In genomic region chr5:113906958-113907735, GRCm38 (mm10) we compare ENCODE assay signal across 8 mouse cellular contexts. TPM values are rescaled to one million over a fixed set of nuclear protein-coding genes. Genes with fewer than 3 reads are reported as not detected.
DNase-seq lines count a peak whose midpoint lies in the region; ATAC-seq and TF ChIP-seq lines count a peak whose summit lies in the region.

No protein-coding gene starts in this region.

- H3K9ac ChIP-seq in ES-E14 (ENCODE audit: insufficient read depth, low read depth, low read length, poor library complexity, severe bottlenecking) = peak overlapping the region; percentile 89
- peak overlapping the region; percentile 90 for H3K9ac ChIP-seq in hindbrain, embryonic 14.5 days
- H3K9ac ChIP-seq in neural tube, embryonic 14.5 days (replicated peaks; ENCODE audit: low read depth, low read length) = peak overlapping the region; percentile 96

- no peak overlapping the region for H3K27ac ChIP-seq in ES-E14 (ENCODE audit: insufficient read depth, low read depth, low read length, poor library complexity, severe bottlenecking)
- H3K27ac ChIP-seq in embryonic fibroblast, embryonic 13.5 days (ENCODE audit: insufficient read depth, low read length) = peak overlapping the region; percentile 69
- peak overlapping the region; percentile 96 for H3K27ac ChIP-seq in hindbrain, embryonic 14.5 days
- H3K27ac ChIP-seq in neural tube, embryonic 14.5 days (ENCODE audit: low read depth, low read length) = peak overlapping the region; percentile 97

- H3K27me3 ChIP-seq in hindbrain, embryonic 14.5 days (ENCODE audit: control insufficient read depth, insufficient read depth, low read length) = no peaks in the 10 kb centered on the region
- no peaks in the 10 kb centered on the region for H3K27me3 ChIP-seq in neural tube, embryonic 14.5 days (ENCODE audit: control insufficient read depth, insufficient read depth, low read length)

- H3K4me2 ChIP-seq in hindbrain, embryonic 14.5 days (replicated peaks) = peak overlapping the region; percentile 66
- peak overlapping the region; percentile 67 for H3K4me2 ChIP-seq in neural tube, embryonic 14.5 days (ENCODE audit: low read depth, low read length)

- no peaks in the 10 kb centered on the region for H3K9me3 ChIP-seq in ES-E14 (ENCODE audit: control insufficient read depth, insufficient read depth, low read depth, low read length)
- H3K9me3 ChIP-seq in hindbrain, embryonic 14.5 days (ENCODE audit: control insufficient read depth, low read length) = no peaks in the 10 kb centered on the region
- H3K9me3 ChIP-seq in neural tube, embryonic 14.5 days (ENCODE audit: control insufficient read depth, low read length) = no peaks in the 10 kb centered on the region

- H3K4me3 ChIP-seq in ES-E14 (ENCODE audit: insufficient read depth in 1 of 2, low read depth in 1 of 2, low read length in 2 of 2, poor library complexity in 1 of 2, severe bottlenecking in 1 of 2) = peak overlapping the region; percentile 72 to 90
- peak overlapping the region; percentile 93 for H3K4me3 ChIP-seq in embryonic fibroblast, embryonic 13.5 days (ENCODE audit: insufficient read depth, low read length)
- peak overlapping the region; percentile 96 for H3K4me3 ChIP-seq in hindbrain, embryonic 14.5 days (replicated peaks; ENCODE audit: low read length)
- H3K4me3 ChIP-seq in neural tube, embryonic 14.5 days (ENCODE audit: low read depth, low read length) = peak overlapping the region; percentile 95

- no peak for TF ChIP-seq CTCF in embryonic fibroblast, embryonic 13.5 days (IDR thresholded peaks at IDR 0.05; ENCODE audit: borderline replicate concordance, insufficient read depth, low read length)

- no peaks in the 10 kb centered on the region for H3K36me3 ChIP-seq in ES-E14 (ENCODE audit: control insufficient read depth, insufficient read depth, low read length, poor library complexity, severe bottlenecking)
- no peaks in the 10 kb centered on the region for H3K36me3 ChIP-seq in hindbrain, embryonic 14.5 days (replicated peaks; ENCODE audit: control insufficient read depth, insufficient read depth)
- no peaks in the 10 kb centered on the region for H3K36me3 ChIP-seq in neural tube, embryonic 14.5 days (ENCODE audit: control insufficient read depth, insufficient read depth, low read length)

- peak; percentile 64 for DNase-seq in CD4-positive, CD25-positive, alpha-beta regulatory T cell, adult 2 months (ENCODE audit: low read depth, low spot score)
- DNase-seq in ES-E14 (ENCODE audit: low read depth, low spot score) = no peak
- no peak for DNase-seq in hindbrain, embryonic 14.5 days (ENCODE audit: low spot score)
- peak; percentile 57 to 66 for DNase-seq in lung, adult 18-20 months
- no peak for DNase-seq in layer of hippocampus, adult 9-11 months

- peak; percentile 49; the same call in 1 of the 2 replicates for TF ChIP-seq POLR2A in embryonic fibroblast, embryonic 13.5 days (IDR thresholded peaks at IDR 0.05; ENCODE audit: low read depth, low read length)

- ATAC-seq in CD4-positive, CD25-positive, alpha-beta regulatory T cell, adult 4 months = no peak
- ATAC-seq in hindbrain, embryonic 14.5 days (ENCODE audit: low FRiP score) = no peak
- no peak for ATAC-seq in neural tube, embryonic 14.5 days (ENCODE audit: low read depth)

- WGBS in hindbrain, embryonic 14.5 days = 15% methylated on average over 17 of the region's 17 CpGs
- 9% methylated on average over 17 of the region's 17 CpGs for WGBS in neural tube, embryonic 14.5 days

- H3K4me1 ChIP-seq in ES-E14 (ENCODE audit: control insufficient read depth in 2 of 2, insufficient read depth in 2 of 2, low read length in 2 of 2, poor library complexity in 1 of 2) = peaks cover 11 to 24% of the 10 kb centered on the region in 2 experiments; a peak in 3 of 4 replicates
- H3K4me1 ChIP-seq in embryonic fibroblast, embryonic 13.5 days (ENCODE audit: control insufficient read depth, insufficient read depth, low read length) = peaks cover 16% of the 10 kb centered on the region
- H3K4me1 ChIP-seq in hindbrain, embryonic 14.5 days (replicated peaks; ENCODE audit: control insufficient read depth, insufficient read depth, low read length) = peaks cover 42% of the 10 kb centered on the region
- H3K4me1 ChIP-seq in neural tube, embryonic 14.5 days (ENCODE audit: control insufficient read depth, insufficient read depth, low read length) = peaks cover 39% of the 10 kb centered on the region

- in situ Hi-C loops in ES-E14 (cut with MboI; ENCODE audit: low sequenced_read_pairs in 2 of 2, unreplicated experiment in 2 of 2) = no loop called here

TF ChIP-seq in ES-E14, 5 proteins besides CTCF, POLR2A, EP300 and RAD21:
- TF ChIP-seq MAFK (IDR thresholded peaks at IDR 0.05; ENCODE audit: insufficient read depth, low read depth, low read length) = no peak
- no peak for TF ChIP-seq ZNF384 (IDR thresholded peaks at IDR 0.05; ENCODE audit: low read depth, low read length)
- no peak for TF ChIP-seq CHD2 (IDR thresholded peaks at IDR 0.05; ENCODE audit: low read depth, low read length)
- no peak for TF ChIP-seq HCFC1 (IDR thresholded peaks at IDR 0.05; ENCODE audit: borderline replicate concordance, insufficient read depth, low read length)
- TF ChIP-seq ZC3H11A (IDR thresholded peaks at IDR 0.05; ENCODE audit: borderline replicate concordance, low read depth, low read length) = no peak

RNA-seq across cellular contexts. Expression of gene Coro1c, which starts 1.4 kb away (rescaled TPM):
- 10 to 100 TPM; 43.2 to 59.6 TPM for polyA plus RNA-seq in CD4-positive, CD25-positive, alpha-beta regulatory T cell, adult 4 months (2017; shearing (Covaris generic))
- total RNA-seq in ES-E14 (2012; rRNA removed) = 150 TPM in 2 replicates
- 158 and 229 TPM in 2 replicates for polyA plus RNA-seq in embryonic fibroblast, embryonic 13.5 days (2011; ENCODE audit: insufficient read length, low read depth, missing spikeins)
- 172 and 177 TPM in 2 replicates for polyA plus RNA-seq in hindbrain, embryonic 14.5 days (2014; fragmentation: Nextera tagmentation; extraction: Ambion mirVana)
- 148 and 188 TPM in 2 replicates for polyA plus RNA-seq in neural tube, embryonic 14.5 days (2014; fragmentation: Nextera tagmentation; extraction: Ambion mirVana)

Comparison
In these comparisons a context has a peak if more than half of its experiments do, and no peak if none do; other contexts are left out.
1. DNase-seq: peak in CD4-positive, CD25-positive, alpha-beta regulatory T cell, adult 2 months (single experiment) and lung, adult 18-20 months (2 of 2); none in ES-E14 (single experiment), hindbrain, embryonic 14.5 days (single experiment) and layer of hippocampus, adult 9-11 months (single experiment).
2. Peak in every context shown above with its lines, with median percentiles within 50 percentile points of each other: H3K4me3 ChIP-seq and H3K9ac ChIP-seq.